Mouse (Mus musculus): Measurements from ENCODE around the gene Car6.

The Car6 gene

GRCm38 (mm10) chr4:150178131-150178530 lies 23.0 kb downstream of the Car6 start:
- no peak for DNase-seq

- no peak for DNase-seq
Measured at GRCm38 (mm10) chr4:150177122-150177521, 24.0 kb downstream of the Car6 start.

GRCm38 (mm10) chr4:150176535-150176934 lies 24.6 kb downstream of the Car6 start:
- peak; percentile 48 to 56 for DNase-seq

DNA sequence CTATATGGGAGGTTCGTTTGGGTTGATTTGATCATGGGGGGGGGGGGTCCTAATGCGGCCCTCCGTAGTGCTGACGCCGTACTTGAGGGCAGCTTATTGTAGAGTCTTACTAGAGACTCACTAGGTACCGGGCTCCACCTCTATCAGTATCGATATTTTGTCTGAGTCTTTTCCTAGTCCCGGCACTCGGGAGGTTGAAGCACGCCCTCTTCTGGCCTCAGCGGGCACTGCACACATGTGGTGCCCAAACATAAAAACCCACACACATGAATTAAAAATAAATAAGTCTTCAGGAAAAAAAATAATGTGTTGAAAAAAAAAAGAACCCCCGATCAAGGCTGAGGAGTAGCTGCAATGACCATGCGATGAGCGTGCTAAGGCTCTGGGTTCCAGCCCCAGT lies 27.1 kb downstream of the Car6 start:
- DNase-seq = no peak

GRCm38 (mm10) chr4:150173281-150173680 lies 27.9 kb downstream of the Car6 start:
- DNase-seq = peak in 1 of 2 experiments; percentile 45

DNA sequence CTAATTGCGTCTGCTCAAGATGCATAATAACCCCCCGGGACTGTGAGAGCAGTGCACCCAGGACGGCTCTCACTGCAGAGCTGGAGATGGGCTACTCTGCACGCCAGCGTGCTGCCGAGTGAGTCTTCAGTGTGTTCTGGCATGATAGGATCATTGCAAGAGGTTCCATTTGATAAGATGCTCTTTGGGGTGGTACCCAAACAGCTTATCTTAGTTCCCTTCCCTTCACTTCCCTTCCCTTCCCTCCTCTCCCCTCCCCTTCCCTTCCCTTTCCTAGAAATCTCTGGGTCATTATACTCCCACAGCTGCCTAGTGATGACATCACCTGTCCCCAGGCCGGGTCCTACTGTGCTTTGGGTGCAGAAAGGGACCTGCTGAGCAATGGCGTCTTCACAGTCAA lies 29.0 kb downstream of the Car6 start:
- no peak for DNase-seq

DNA sequence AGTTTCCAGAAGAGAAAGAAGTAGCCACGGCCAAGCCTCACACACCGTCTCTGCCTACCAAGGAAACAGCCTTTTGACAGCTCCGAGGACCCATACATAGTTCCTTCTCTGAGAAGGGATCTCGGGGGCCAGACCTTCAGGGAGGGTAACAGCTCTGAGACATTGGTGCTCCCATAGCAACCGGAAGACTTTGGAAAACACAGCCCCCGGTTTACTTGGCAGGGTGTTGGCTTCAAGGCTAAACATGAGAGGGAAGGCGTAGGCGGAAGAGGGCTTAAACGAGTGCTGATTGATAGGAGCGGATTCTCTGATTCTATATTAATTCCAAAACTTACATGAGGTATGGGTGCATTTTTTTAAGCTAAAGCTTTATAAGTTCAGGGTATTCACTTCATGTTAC lies 32.7 kb downstream of the Car6 start:
- DNase-seq = no peak

DNA sequence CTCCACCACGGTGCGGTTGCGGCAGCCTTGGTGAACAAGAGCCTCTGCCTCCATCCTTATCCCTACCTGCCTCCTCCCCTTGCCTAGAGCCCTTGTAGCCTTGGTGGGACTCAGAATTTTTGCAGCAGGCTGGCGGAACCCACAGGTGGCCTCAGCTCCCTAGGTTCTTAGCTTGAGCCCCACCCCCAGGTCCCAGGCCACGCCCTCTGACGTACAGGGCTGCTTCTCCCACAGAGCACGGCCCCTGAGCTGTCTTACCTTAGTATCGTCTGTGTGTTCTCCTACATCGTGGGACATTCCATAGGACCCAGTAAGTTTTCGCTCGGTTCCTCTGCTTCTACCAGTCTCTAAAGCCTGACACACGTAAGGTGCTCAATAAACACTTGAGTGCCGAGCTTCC lies 36.3 kb downstream of the Car6 start:
- DNase-seq = no peak

GRCm38 (mm10) chr4:150162561-150163169 lies 38.5 kb downstream of the Car6 start:
- peak in 1 of 2 experiments; percentile 34 for DNase-seq

DNA sequence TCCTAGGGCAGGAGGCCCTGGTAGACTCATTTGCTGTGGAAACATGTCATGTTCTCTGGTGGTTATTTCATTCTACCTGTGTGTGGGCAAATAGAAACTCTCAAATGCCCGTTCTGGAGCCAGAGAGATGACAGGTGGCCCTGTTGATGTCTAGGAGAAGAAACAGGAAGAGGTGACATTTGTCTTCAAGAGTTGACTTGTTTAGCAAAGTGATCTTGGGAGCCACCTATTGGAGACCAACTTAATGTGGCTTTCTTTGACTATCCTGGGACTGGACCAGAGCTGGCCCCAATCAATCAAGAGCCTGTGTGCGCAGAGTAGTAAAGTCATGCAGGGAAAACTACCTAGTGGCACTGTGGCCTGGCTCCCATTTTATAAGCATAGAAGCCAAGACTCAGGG lies 41.7 kb downstream of the Car6 start:
- DNase-seq = no peak

DNA sequence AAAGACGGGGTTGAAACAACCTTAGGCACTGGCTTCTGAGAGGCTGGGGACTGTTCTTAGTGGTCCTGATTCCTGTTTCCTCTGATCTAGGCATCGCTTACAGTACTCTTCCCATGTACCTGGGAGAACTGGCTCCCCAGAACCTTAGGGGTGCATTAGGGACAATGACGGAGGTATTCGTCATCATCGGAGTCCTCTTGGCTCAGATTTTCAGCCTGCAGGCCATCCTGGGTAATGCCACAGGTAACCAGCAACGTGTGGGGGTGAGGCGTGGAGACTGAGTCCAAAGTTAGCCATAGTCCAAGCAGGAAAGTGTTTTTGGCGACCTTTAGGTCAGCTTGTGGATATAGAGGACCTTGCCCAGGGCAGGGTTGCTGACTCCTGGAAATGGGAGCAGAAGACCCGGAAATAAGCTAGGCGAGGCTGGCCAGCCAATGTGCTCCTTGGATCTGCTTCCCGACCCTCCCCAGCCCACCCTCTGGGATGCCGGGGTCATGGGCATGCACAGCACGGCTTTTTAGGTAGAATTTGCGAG lies 43.7 kb downstream of the Car6 start:
- peak in 1 of 2 experiments; percentile 54 for DNase-seq

- no peak for DNase-seq
Measured at GRCm38 (mm10) chr4:150155731-150156130, 45.4 kb downstream of the Car6 start.

- no peak for DNase-seq
Measured at GRCm38 (mm10) chr4:150155301-150155700, 45.8 kb downstream of the Car6 start.

DNA sequence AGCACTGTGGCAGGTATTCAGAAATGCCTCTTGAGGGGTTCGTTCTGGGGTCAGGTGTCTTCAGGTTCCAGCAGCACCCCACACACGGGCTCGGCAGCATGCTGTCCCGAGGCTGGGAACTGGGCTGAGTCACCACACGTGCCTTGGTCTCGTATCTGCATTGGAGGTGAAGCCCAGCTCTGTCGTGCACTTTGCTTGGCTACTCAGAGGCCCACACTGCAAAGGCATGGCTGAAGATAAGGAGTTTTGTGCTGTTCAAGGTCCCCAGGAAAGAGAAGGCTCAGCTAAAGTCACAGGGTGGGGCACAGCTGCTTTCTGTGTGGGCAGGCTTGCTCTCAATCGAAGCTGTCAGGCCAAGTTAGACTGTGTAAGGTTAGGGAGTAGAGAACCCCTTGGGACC lies 48.6 kb downstream of the Car6 start:
- no peak for DNase-seq

- no peak for DNase-seq
Measured at GRCm38 (mm10) chr4:150151045-150151444, 50.1 kb downstream of the Car6 start.

GRCm38 (mm10) chr4:150146286-150146685 lies 54.8 kb downstream of the Car6 start:
- DNase-seq = no peak

GRCm38 (mm10) chr4:150144242-150144641 lies 56.9 kb downstream of the Car6 start:
- DNase-seq = no peak

DNA sequence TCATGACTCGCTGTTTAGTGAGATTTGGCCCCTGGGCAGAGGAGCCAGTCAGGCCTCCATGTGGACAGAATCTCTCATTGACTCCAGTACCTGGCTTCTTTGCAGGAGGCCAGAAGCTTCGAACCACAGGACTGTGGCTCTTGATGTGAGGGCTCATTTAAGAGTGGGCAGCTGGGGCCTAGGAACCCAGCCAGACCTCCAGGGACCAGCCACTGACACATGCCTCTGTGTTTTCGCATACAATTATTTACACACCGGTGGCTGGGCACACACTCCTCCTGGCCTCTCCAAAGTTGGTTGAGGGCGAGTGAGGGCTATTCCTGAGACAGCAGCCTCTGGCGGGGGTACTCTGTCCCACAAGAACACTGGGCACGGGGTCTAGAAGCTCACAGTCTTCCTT lies 60.8 kb downstream of the Car6 start:
- DNase-seq = no peak

DNA sequence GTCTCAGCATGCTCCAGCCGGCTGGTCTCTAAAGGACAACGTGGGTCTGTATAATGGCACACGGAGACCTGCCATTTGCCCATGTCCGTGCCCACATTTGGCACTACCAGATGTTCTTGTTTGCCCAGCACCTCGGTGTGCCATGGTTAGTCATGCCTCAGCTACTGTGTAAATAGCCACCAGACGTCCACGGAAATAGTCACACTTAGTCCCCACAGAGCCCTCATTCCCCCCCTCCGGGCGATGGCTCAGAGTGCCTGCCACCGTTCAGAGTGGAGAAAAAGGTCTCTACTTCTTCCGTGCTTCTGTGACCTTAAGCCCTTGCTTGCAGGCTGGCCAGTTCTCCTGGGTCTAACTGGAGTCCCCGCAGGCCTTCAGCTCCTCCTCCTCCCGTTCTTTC lies 62.0 kb downstream of the Car6 start:
- DNase-seq = peak in 1 of 2 experiments; percentile 54

DNA sequence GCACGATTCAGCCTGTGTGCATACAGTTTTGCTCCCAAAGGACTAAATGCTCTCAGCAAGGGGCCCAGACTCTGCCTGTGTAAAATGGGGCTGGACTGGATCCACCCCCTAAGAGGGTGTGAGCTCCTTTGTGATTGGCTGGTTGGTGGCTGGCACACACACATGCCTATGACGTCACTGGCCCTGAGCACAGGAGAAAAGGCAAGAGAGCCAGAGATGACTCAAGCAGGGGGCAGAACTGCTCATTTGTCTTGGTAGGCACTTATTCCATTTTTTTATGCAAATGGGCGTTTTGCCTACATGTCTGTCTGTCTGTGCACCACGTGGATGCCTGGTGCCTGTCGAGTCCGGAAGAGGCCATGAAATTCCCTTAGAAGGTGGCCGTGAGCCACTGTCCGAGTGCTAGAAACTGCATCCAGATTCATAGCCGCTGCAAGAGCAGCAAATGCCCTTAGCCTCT lies 63.0 kb downstream of the Car6 start:
- peak; percentile 55 to 74 for DNase-seq

DNA sequence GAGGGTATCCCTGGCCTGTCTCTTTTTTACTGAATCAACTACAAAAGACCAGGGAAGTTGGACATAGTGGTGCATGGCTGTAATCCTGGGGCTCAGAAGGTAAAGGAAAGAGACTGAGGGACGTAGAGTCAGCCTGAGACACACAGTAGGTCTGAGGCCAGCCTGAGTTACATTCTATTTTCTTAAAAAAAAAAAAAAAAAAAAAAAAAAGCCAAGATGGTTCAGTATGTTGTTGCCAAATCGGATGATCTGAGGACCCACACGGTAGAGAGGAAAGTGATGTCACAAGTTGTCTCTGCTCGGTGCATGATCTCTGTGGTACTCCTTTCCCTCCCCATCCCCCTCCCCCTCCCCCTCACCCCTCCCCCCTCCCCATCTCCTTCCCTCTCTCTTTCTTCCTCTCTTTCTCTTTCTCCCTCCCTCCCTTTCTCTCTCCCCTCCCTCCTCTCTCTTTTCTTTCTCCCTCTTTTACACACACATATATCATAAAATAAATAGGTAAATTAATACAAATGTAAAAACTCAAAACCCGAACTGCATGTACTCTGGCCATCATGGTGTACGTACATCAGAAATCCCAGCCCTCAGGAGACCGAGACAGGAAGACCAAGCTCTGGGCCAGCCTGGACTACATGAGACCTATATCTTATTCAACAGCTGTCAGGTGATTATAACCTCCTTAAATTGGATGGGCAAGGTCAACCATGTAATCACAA lies 63.6 kb downstream of the Car6 start:
- no peak for DNase-seq

Data from kidney, postnatal 25 days (tissue).